8 mouse cellular contexts compared by ENCODE assay signal in the genomic region with DNA sequence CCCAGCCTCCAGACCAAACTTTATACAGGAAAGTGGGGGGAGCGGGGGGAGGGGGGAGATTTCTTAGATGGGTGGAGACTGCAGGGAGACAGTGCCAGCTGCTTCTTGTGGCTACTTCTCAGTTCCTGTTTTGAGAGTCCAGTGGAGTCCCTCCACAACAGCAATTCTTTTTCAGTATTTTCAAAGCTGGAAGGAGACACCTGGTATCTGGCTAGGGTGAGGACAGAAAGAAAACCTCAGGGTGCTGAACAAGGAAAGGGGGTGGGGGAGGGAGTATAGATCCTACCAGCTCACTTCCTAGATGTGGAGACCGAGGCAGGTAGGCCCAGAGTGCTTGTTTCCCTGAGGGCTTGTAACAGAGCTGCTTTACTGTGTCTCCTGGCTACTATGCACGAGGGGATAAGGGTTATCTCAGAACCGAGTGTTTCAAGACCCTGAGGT. TPM values are rescaled to one million over a fixed set of nuclear protein-coding genes. Genes with fewer than 3 reads are reported as not detected.
DNase-seq lines count a peak whose midpoint lies in the region; ATAC-seq and TF ChIP-seq lines count a peak whose summit lies in the region.

No protein-coding gene starts in this region.

- H3K4me3 ChIP-seq in kidney, embryonic 14.5 days (ENCODE audit: low read length) = no peak overlapping the region
- H3K4me3 ChIP-seq in E14TG2a.4 (replicated peaks; ENCODE audit: low read length) = peak overlapping the region; percentile 3; the same call in 1 of the 2 replicates
- no peak overlapping the region for H3K4me3 ChIP-seq in embryonic fibroblast, embryonic 13.5 days (ENCODE audit: insufficient read depth, low read length)

- peaks cover 14% of the 10 kb centered on the region; the same call in 1 of the 2 replicates for H3K36me3 ChIP-seq in kidney, embryonic 14.5 days (ENCODE audit: control insufficient read depth, insufficient read depth, low read length)
- H3K36me3 ChIP-seq in E14TG2a.4 (ENCODE audit: insufficient read depth, low read length) = peaks cover 34% of the 10 kb centered on the region

- WGBS in kidney, embryonic 14.5 days = 29% methylated on average over 4 of the region's 4 CpGs

- ATAC-seq in kidney, embryonic 14.5 days (ENCODE audit: low FRiP score, low TSS enrichment) = 0 out of 2 replicates have a peak, but pooled peaks have one; percentile 33

- H3K27ac ChIP-seq in kidney, embryonic 14.5 days (ENCODE audit: low read depth, low read length) = peak overlapping the region; percentile 43; the same call in 1 of the 2 replicates
- peak overlapping the region; percentile 77 for H3K27ac ChIP-seq in embryonic fibroblast, embryonic 13.5 days (ENCODE audit: insufficient read depth, low read length)

- no peak for TF ChIP-seq POLR2A in embryonic fibroblast, embryonic 13.5 days (IDR thresholded peaks at IDR 0.05; ENCODE audit: low read depth, low read length)

- H3K4me1 ChIP-seq in kidney, embryonic 14.5 days (ENCODE audit: control insufficient read depth, insufficient read depth, low read length) = no peaks in the 10 kb centered on the region
- H3K4me1 ChIP-seq in E14TG2a.4 (replicated peaks; ENCODE audit: low read depth, low read length) = peaks cover 73% of the 10 kb centered on the region
- peaks cover 6% of the 10 kb centered on the region; the same call in 1 of the 2 replicates for H3K4me1 ChIP-seq in embryonic fibroblast, embryonic 13.5 days (ENCODE audit: control insufficient read depth, insufficient read depth, low read length)

- DNase-seq in kidney, adult 11 months = no peak
- peak; percentile 57 for DNase-seq in lung, postnatal 10 days
- no peak for DNase-seq in adipocyte (ENCODE audit: low spot score)
- DNase-seq in thymus, adult 18-20 months = no peak
- no peak for DNase-seq in thymus, postnatal 14 days

- no peaks in the 10 kb centered on the region for H3K9me3 ChIP-seq in kidney, embryonic 14.5 days (ENCODE audit: control insufficient read depth, low read length)
- no peaks in the 10 kb centered on the region for H3K9me3 ChIP-seq in E14TG2a.4 (ENCODE audit: low read length)

- no peak overlapping the region for H3K4me2 ChIP-seq in kidney, embryonic 14.5 days (replicated peaks; ENCODE audit: low read depth, low read length)

- no peak overlapping the region for H3K9ac ChIP-seq in kidney, embryonic 14.5 days (ENCODE audit: low read depth, low read length)

- H3K27me3 ChIP-seq in kidney, embryonic 14.5 days (ENCODE audit: control insufficient read depth, insufficient read depth, low read length) = no peaks in the 10 kb centered on the region
- no peaks in the 10 kb centered on the region for H3K27me3 ChIP-seq in E14TG2a.4 (ENCODE audit: insufficient read depth, low read length)

- no peak for TF ChIP-seq CTCF in E14TG2a.4 (conservative IDR thresholded peaks at IDR 0.05; ENCODE audit: low read length)
- TF ChIP-seq CTCF in embryonic fibroblast, embryonic 13.5 days (IDR thresholded peaks at IDR 0.05; ENCODE audit: borderline replicate concordance, insufficient read depth, low read length) = no peak

RNA-seq across cellular contexts. Expression of gene Stoml1, which starts 13.6 kb away (rescaled TPM):
- 22.3 and 29.8 TPM in 2 replicates for polyA plus RNA-seq in kidney, embryonic 14.5 days (2014; fragmentation: Nextera tagmentation; extraction: Ambion mirVana)
- 25.9 and 27.0 TPM in 2 replicates for polyA plus RNA-seq in embryonic fibroblast, embryonic 13.5 days (2011; ENCODE audit: insufficient read length, low read depth, missing spikeins)

RNA-seq across cellular contexts. Expression of gene Pml, which starts 17.0 kb away (rescaled TPM):
- polyA plus RNA-seq in kidney, embryonic 14.5 days (2014; fragmentation: Nextera tagmentation; extraction: Ambion mirVana) = 13.5 and 25.0 TPM in 2 replicates
- polyA plus RNA-seq in embryonic fibroblast, embryonic 13.5 days (2011; ENCODE audit: insufficient read length, low read depth, missing spikeins) = 56.3 and 86.6 TPM in 2 replicates

RNA-seq across cellular contexts. Expression of gene Loxl1, which starts 46.4 kb away (rescaled TPM):
- 26.0 and 27.0 TPM in 2 replicates for polyA plus RNA-seq in kidney, embryonic 14.5 days (2014; fragmentation: Nextera tagmentation; extraction: Ambion mirVana)
- 158 and 210 TPM in 2 replicates for polyA plus RNA-seq in embryonic fibroblast, embryonic 13.5 days (2011; ENCODE audit: insufficient read length, low read depth, missing spikeins)
